Mouse (Mus musculus): Measurements from ENCODE around the gene Ecel1. TPM values are rescaled to one million over a fixed set of nuclear protein-coding genes. Genes with fewer than 3 reads are reported as not detected.

The Ecel1 gene
- polyA plus RNA-seq, 1 experiment from 2014 or later = 5.1 TPM

DNA sequence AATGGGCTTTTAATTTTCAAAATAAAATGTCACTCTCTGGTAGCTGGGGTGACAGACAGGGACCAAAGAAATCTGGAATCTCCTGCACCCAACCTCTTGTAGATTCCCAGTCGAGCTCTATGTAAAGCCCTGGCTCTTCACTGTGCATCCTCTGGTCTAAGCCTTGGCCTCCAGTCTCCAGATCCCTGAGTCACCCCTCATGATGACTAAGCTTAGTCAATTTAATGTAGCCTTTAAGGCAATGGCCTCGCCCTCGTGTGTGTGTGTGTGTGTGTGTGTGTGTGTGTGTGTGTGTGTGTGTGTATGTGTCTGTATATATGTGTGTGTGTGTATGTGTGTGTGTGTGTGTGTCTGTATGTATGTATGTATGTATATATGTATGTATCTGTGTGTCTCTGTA, 3.1 kb upstream of the Ecel1 start:
- no peaks in the 10 kb centered on the region for H3K9me3 ChIP-seq (ENCODE audit: control insufficient read depth, low read length)
- WGBS = 73% methylated on average over 3 of the region's 3 CpGs
- ATAC-seq (ENCODE audit: low FRiP score, low TSS enrichment) (no peak), DNase-seq (no peak)
- H3K36me3 ChIP-seq (ENCODE audit: control insufficient read depth, insufficient read depth, low read length) = no peaks in the 10 kb centered on the region
- H3K4me2 ChIP-seq (ENCODE audit: low read length) = no peak overlapping the region
- H3K27me3 ChIP-seq (ENCODE audit: control insufficient read depth, insufficient read depth, low read length) = peaks cover 37% of the 10 kb centered on the region
- H3K27ac ChIP-seq (replicated peaks; ENCODE audit: low read depth, low read length) = no peak overlapping the region
- H3K4me3 ChIP-seq (replicated peaks; ENCODE audit: low read depth, low read length) = no peak overlapping the region
- peaks cover 7% of the 10 kb centered on the region; the same call in 1 of the 2 replicates for H3K4me1 ChIP-seq (ENCODE audit: control insufficient read depth, insufficient read depth, low read length)
- H3K9ac ChIP-seq (replicated peaks; ENCODE audit: low read length) = no peak overlapping the region

DNA sequence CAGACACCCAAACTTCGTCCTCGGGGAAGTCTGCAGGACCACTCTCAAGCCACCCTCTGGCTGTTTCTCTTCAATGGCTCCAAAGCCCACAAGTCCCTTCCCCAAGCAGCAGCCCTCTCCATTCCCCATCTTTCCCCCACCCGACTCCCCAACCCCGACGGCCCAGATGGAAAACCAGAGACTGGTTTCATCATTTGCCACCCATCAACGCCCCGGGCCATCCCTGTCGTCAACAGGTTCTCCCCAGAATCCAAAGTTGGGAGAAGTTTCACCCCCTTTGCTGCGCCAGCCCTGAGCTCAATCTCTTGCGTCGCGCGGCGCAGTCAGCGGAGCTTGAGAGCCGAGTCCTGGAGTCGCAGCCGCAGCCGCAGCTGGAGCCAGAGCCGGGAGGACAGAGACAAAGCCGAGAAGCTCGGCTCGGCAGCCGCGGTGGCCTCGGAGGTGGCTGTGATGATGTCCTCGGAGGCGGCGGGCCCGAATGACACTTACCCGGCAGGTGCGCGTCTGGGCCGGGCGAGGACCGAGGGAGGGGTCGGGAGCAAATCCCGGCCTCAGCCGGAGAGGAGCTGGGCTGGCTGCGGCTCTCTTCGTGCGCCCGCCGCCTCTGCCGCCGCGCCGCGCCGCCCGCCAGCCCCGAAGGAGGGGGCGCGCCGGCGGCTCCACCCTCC, 656 bp downstream of the Ecel1 start:
- Histone ChIP-seq H3K4me2 (ENCODE audit: low read length) (peak overlapping the region; percentile 71), H3K27ac (replicated peaks; ENCODE audit: low read depth, low read length) (0 out of 2 replicates have a peak overlapping the region, but pooled peaks have one; percentile 13), H3K9me3 (ENCODE audit: control insufficient read depth, low read length) (no peaks in the 10 kb centered on the region), H3K4me3 (replicated peaks; ENCODE audit: low read depth, low read length) (peak overlapping the region; percentile 47), H3K9ac (replicated peaks; ENCODE audit: low read length) (peak overlapping the region; percentile 65), H3K4me1 (ENCODE audit: control insufficient read depth, insufficient read depth, low read length) (0 out of 2 replicates have a peak, but pooled peaks cover 4% of the 10 kb centered on the region), H3K36me3 (ENCODE audit: control insufficient read depth, insufficient read depth, low read length) (no peaks in the 10 kb centered on the region), H3K27me3 (ENCODE audit: control insufficient read depth, insufficient read depth, low read length) (peaks cover 72% of the 10 kb centered on the region)
- ATAC-seq (ENCODE audit: low FRiP score, low TSS enrichment) (0 out of 2 replicates have a peak, but pooled peaks have one; percentile 9), DNase-seq (peak; percentile 79)
- under 1% methylated on average over 49 of the region's 56 CpGs for WGBS

GRCm38 (mm10) chr1:87154501-87155120, 1.7 kb downstream of the Ecel1 start:
- Histone ChIP-seq H3K27me3 (ENCODE audit: control insufficient read depth, insufficient read depth, low read length) (peaks cover 74% of the 10 kb centered on the region), H3K9ac (replicated peaks; ENCODE audit: low read length) (peak overlapping the region; percentile 20; the same call in 1 of the 2 replicates), H3K4me1 (ENCODE audit: control insufficient read depth, insufficient read depth, low read length) (0 out of 2 replicates have a peak, but pooled peaks cover 4% of the 10 kb centered on the region), H3K4me2 (ENCODE audit: low read length) (peak overlapping the region; percentile 71), H3K4me3 (replicated peaks; ENCODE audit: low read depth, low read length) (peak overlapping the region; percentile 47), H3K9me3 (ENCODE audit: control insufficient read depth, low read length) (no peaks in the 10 kb centered on the region), H3K36me3 (ENCODE audit: control insufficient read depth, insufficient read depth, low read length) (no peaks in the 10 kb centered on the region), H3K27ac (replicated peaks; ENCODE audit: low read depth, low read length) (no peak overlapping the region)
- ATAC-seq (ENCODE audit: low FRiP score, low TSS enrichment) (no peak), DNase-seq (peak; percentile 46)
- WGBS = 2% methylated on average over 58 of the region's 58 CpGs

DNA sequence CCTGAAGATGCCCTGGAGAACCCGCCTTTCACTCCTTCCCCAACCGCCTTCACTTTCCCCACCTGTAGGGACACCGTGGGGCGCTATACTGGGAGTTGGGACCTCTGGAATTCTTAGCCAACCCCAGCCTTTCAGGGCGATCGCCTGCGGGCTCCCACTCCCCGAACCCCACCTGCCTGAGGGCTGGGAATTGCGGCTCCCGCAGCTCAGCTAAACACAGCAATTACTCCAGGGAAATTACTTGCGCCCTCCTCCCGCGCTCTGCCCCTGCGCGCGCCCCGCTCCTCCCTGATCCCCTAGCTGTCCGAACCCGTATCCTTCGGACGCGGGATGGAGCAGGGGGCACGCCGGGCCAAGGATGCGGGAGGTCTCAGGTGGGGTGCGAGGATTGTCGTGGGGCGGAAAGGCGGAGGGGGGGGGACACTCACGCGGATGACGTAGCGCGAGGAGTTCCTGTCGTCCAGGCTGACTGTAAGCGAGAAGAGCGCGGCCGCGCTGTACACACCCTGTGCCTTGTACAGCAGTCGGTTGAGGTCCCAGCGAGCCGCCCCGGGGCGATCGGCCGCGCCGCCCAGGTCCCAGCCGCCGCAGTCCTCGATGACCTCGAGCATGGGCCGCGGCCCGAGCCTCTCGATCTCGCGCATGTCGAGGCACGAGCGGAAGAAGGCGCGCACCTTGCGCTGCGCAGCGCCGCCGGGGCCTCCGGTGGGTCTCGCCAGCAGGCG, 2.4 kb downstream of the Ecel1 start:
- WGBS = under 1% methylated on average over 72 of the region's 72 CpGs
- peak; percentile 7; the same call in 1 of the 2 replicates for ATAC-seq (ENCODE audit: low FRiP score, low TSS enrichment)

DNA sequence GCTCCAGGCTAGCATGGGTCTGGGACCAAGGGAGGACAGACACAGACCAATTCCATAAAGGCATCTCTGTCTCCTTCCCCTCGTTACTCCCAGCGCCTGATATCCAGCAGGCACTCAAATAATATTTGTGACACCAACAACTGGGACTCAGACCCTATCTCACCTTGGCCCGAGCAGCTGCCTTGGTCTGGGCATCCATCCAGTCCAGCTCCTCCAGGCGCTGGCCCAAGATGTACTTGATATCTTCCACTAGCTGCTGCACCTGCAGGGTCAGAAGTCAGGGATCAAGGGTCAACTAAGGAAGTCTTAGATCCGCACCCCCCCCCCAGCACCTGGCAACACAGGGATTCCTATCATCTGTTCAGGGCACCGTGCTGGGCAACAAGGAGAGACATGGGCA, 5.0 kb downstream of the Ecel1 start:
- WGBS = 87% methylated on average over 6 of the region's 6 CpGs
- Histone ChIP-seq H3K36me3 (ENCODE audit: control insufficient read depth, insufficient read depth, low read length) (no peaks in the 10 kb centered on the region), H3K27ac (replicated peaks; ENCODE audit: low read depth, low read length) (no peak overlapping the region), H3K4me1 (ENCODE audit: control insufficient read depth, insufficient read depth, low read length) (0 out of 2 replicates have a peak, but pooled peaks cover 4% of the 10 kb centered on the region), H3K27me3 (ENCODE audit: control insufficient read depth, insufficient read depth, low read length) (peaks cover 56% of the 10 kb centered on the region), H3K9me3 (ENCODE audit: control insufficient read depth, low read length) (no peaks in the 10 kb centered on the region), H3K4me3 (replicated peaks; ENCODE audit: low read depth, low read length) (no peak overlapping the region), H3K9ac (replicated peaks; ENCODE audit: low read length) (no peak overlapping the region), H3K4me2 (ENCODE audit: low read length) (no peak overlapping the region)
- ATAC-seq (ENCODE audit: low FRiP score, low TSS enrichment) (no peak), DNase-seq (no peak)

More for the DNA sequence above, 2.4 kb downstream of the Ecel1 start:
- H3K27me3 ChIP-seq (ENCODE audit: control insufficient read depth, insufficient read depth, low read length) = peaks cover 74% of the 10 kb centered on the region
- no peak overlapping the region for H3K27ac ChIP-seq (replicated peaks; ENCODE audit: low read depth, low read length)
- 0 out of 2 replicates have a peak, but pooled peaks cover 4% of the 10 kb centered on the region for H3K4me1 ChIP-seq (ENCODE audit: control insufficient read depth, insufficient read depth, low read length)
- H3K9ac ChIP-seq (replicated peaks; ENCODE audit: low read length) = peak overlapping the region; percentile 20; the same call in 1 of the 2 replicates
- H3K9me3 ChIP-seq (ENCODE audit: control insufficient read depth, low read length) = no peaks in the 10 kb centered on the region
- no peaks in the 10 kb centered on the region for H3K36me3 ChIP-seq (ENCODE audit: control insufficient read depth, insufficient read depth, low read length)
- H3K4me3 ChIP-seq (replicated peaks; ENCODE audit: low read depth, low read length) = peak overlapping the region; percentile 47
- DNase-seq = peak; percentile 58
- H3K4me2 ChIP-seq (ENCODE audit: low read length) = peak overlapping the region; percentile 71

DNA sequence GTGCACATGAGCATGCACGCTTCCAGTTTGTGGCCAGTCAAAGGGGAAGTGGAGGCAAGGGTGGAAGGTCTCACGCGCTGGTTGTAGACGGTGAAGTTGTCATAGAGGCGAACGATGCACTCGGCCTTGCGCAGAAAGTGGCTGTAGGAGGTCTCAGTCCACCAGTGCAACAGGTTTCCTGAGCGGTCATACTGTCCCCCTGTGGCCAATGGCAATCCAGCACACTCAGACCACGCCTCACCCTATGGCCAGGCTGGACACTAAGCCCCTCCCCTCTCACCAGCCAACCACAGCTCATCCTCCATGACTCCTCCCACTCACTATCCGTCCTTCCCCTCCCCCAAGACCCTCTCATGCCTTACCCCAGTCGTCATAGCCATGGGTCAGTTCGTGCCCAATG, 6.9 kb downstream of the Ecel1 start:
- ATAC-seq (ENCODE audit: low FRiP score, low TSS enrichment) (no peak), DNase-seq (no peak)
- Histone ChIP-seq H3K9me3 (ENCODE audit: control insufficient read depth, low read length) (no peaks in the 10 kb centered on the region), H3K4me2 (ENCODE audit: low read length) (no peak overlapping the region), H3K4me3 (replicated peaks; ENCODE audit: low read depth, low read length) (no peak overlapping the region), H3K4me1 (ENCODE audit: control insufficient read depth, insufficient read depth, low read length) (0 out of 2 replicates have a peak, but pooled peaks cover 1% of the 10 kb centered on the region), H3K27ac (replicated peaks; ENCODE audit: low read depth, low read length) (no peak overlapping the region), H3K9ac (replicated peaks; ENCODE audit: low read length) (no peak overlapping the region), H3K27me3 (ENCODE audit: control insufficient read depth, insufficient read depth, low read length) (peaks cover 37% of the 10 kb centered on the region), H3K36me3 (ENCODE audit: control insufficient read depth, insufficient read depth, low read length) (no peaks in the 10 kb centered on the region)
- 40% methylated on average over 13 of the region's 13 CpGs for WGBS

DNA sequence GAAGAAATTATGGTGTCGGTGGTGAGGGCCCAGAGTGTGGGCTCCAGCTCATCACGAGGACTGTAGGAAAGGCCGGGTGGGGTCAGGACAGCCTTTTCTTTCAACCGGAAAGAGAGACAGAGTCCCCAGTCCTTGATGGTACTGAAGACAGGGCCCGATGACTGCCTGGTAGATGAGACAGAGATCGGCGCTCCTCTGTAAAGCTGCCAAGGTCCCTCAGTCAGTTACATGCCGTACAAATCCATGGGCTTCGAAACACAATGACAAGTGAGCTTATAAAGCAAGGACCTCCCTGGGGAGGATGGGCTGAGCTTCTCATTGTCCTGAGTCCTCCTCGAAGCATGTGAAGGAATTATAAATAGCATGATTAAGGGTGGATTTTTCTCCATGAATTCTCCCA, 13.2 kb downstream of the Ecel1 start:
- no peak overlapping the region for H3K27ac ChIP-seq (replicated peaks; ENCODE audit: low read depth, low read length)

GRCm38 (mm10) chr1:87142456-87142855, 13.9 kb downstream of the Ecel1 start:
- no peak overlapping the region for H3K4me3 ChIP-seq (replicated peaks; ENCODE audit: low read depth, low read length)
- H3K4me2 ChIP-seq (ENCODE audit: low read length) = no peak overlapping the region
- WGBS = 47% methylated on average over 9 of the region's 9 CpGs
- no peak overlapping the region for H3K27ac ChIP-seq (replicated peaks; ENCODE audit: low read depth, low read length)
- H3K9me3 ChIP-seq (ENCODE audit: control insufficient read depth, low read length) = no peaks in the 10 kb centered on the region
- H3K27me3 ChIP-seq (ENCODE audit: control insufficient read depth, insufficient read depth, low read length) = no peaks in the 10 kb centered on the region
- peaks cover 14% of the 10 kb centered on the region; the same call in 1 of the 2 replicates for H3K4me1 ChIP-seq (ENCODE audit: control insufficient read depth, insufficient read depth, low read length)
- DNase-seq = peak; percentile 56
- H3K36me3 ChIP-seq (ENCODE audit: control insufficient read depth, insufficient read depth, low read length) = no peaks in the 10 kb centered on the region
- H3K9ac ChIP-seq (replicated peaks; ENCODE audit: low read length) = no peak overlapping the region
- ATAC-seq (ENCODE audit: low FRiP score, low TSS enrichment) = no peak

More for the DNA sequence above, 13.2 kb downstream of the Ecel1 start:
- H3K36me3 ChIP-seq (ENCODE audit: control insufficient read depth, insufficient read depth, low read length) = no peaks in the 10 kb centered on the region
- H3K4me3 ChIP-seq (replicated peaks; ENCODE audit: low read depth, low read length) = no peak overlapping the region
- H3K4me2 ChIP-seq (ENCODE audit: low read length) = no peak overlapping the region
- DNase-seq (peak; percentile 58), ATAC-seq (ENCODE audit: low FRiP score, low TSS enrichment) (no peak)
- H3K9me3 ChIP-seq (ENCODE audit: control insufficient read depth, low read length) = no peaks in the 10 kb centered on the region
- H3K9ac ChIP-seq (replicated peaks; ENCODE audit: low read length) = no peak overlapping the region
- H3K4me1 ChIP-seq (ENCODE audit: control insufficient read depth, insufficient read depth, low read length) = peaks cover 14% of the 10 kb centered on the region; the same call in 1 of the 2 replicates
- 57% methylated on average over 10 of the region's 10 CpGs for WGBS
- no peaks in the 10 kb centered on the region for H3K27me3 ChIP-seq (ENCODE audit: control insufficient read depth, insufficient read depth, low read length)

Measured in midbrain, embryonic 14.5 days (tissue).